Mouse (Mus musculus) lung, adult 2 months (tissue): ENCODE results near the gene Gm3127. TPM values are rescaled to one million over a fixed set of nuclear protein-coding genes. Genes with fewer than 3 reads are reported as not detected.
A peak's percentile ranks its signal among the peaks of the same experiment; 100 is the strongest.
"Not testable (repeated sequence)": the region's sequence is repeated elsewhere in the genome, so short reads cannot be mapped to it uniquely, and the experiment has no call there.

Experiments
- DNase-seq: peaks from one replicate; pipeline ENCODE4 v3.0.0; 2022
- H3K4me1 ChIP-seq: fragments of 200-500 bp; 2 replicates; pipeline ENCODE4 v1.6.1; 2011; ENCODE audit warnings: low read length; ENCODE audit not compliant: control insufficient read depth, insufficient read depth
- H3K4me3 ChIP-seq: fragments of 200-500 bp; replicated peaks from 2 replicates; pipeline ENCODE3; 2011; ENCODE audit warnings: low read depth, mild to moderate bottlenecking, control low read depth, low read length; ENCODE audit errors: extremely low read depth
- WGBS: fragments of 180-500 bp; shearing (Covaris S2); methylation state at CpG from one replicate; pipeline ENCODE4 v1.1.7; 2018; 5-methylcytosine and 5-hydroxymethylcytosine counted together
- polyA plus RNA-seq: library from polyadenylated mRNA; depleted of rRNA; stranded (reverse); fragments of >200 nt; gene quantifications from 2 replicates; pipeline ENCODE4 v1.2.3, GENCODE M21; 2012; rRNA removed

Gene Gm3127
- not detected in 2 replicates for polyA plus RNA-seq

DNA sequence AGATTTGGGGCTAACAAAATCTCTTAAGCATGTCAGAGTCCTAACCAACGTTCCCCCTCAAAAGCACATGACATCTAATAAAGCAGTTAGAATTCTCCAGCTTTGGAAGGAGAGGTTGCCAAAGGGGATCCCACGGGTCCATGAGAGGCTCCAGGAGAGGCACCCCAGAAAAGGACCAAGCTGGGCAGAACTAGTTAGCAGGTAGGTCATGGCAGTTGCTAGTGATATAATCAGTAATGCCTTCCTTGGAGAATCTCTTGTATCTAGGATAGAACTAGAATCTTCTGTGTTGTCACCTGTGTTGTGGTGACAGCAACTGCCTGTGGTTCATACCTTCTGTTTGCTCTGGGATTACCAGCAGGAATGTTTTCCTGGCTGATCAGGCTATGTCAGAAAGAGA, at the start of gene Gm3127:
TSS of gene Gm3127 (plus strand) at position 301 of the 400 bp plus-strand sequence.
- not testable (repeated sequence) for H3K4me3 ChIP-seq, H3K4me1 ChIP-seq, DNase-seq
- WGBS, result 63% methylated on average over 1 of the region's 2 CpGs

DNA sequence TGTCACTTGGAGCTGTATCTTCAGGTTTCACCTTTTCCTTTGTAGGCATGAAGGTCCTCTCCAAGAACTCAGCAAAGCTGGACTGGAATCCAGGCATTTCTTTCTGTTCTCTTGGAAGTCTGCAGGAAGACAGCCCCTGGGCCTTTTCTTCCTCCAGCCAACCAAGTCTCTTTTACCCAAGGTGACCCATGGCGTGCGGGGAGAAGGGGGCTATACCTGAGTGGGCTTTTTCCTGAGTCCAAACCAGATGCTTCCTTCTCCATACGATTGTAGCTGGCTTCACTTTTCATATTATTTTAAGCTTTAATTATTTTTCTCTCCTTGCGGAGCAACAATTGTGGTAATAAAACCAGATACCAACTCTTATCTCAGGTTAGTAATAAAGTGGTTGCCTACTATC, 23.2 kb upstream of the Gm3127 start:
- DNase-seq, H3K4me3 ChIP-seq, H3K4me1 ChIP-seq: not testable (repeated sequence)
- 85% methylated on average over 4 of the region's 4 CpGs for WGBS

DNA sequence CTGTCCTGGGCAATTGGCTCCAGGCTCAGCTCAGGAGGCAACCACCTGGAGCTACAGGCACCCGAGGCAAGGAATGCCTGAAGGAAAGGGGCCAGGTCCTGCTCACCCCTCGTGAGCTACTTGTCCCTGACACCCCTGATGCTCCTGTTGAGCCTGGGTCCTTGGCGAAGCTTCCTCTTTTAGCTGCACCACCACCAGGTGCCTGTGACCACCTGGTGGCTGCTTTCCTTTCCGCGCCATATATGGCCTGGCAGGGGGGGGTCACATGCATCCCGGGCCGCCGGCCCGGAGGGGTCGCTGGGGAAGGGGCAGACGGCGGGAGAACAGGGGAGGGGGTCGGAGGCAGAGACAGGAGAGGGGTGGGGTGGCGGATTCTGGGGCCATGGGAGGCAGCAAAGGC, 17.2 kb downstream of the Gm3127 start:
- 6% methylated on average over 14 of the region's 14 CpGs for WGBS
- not testable (repeated sequence) for H3K4me3 ChIP-seq

DNA sequence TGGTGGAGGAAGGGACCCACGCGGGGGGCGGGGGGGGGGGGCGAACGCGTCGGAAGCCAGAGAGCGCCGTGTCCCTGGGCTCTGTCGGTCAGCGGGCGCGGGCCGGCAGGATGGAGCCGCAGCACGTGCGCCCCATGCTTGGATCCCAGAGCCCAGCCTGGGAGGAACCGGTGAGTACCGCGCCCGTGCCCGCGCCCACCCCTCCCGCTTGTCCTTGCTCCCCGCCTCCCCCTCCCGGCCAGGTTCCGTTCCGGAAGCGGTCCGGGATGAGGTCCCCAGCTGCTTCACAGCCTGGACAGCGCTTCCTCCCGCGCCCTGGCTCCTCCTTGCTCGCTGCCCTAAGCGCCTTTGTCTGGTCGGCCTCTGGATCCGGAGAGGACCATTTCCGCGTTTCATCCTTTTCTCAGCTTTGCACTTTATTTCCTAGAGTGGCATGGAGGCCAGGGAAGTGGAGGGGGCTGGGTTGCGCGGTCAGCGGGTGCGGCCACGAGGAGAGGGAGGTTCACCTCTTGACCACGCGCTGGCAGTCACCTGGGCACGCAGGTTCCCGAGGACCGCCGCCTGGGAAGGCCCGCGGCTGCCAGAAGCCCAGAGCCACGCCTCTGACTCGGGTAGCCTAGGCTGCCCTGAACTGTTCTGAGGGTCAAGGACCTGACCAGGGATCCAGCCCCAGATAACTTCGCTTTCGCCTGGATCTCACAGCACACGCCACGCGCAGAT, 17.8 kb downstream of the Gm3127 start, which contains the start of gene Gm2974:
TSS of gene Gm2974 (plus strand) at position 86 of the 720 bp plus-strand sequence.
- H3K4me1 ChIP-seq, H3K4me3 ChIP-seq: not testable (repeated sequence)
- peak; percentile 1 for DNase-seq
- 9% methylated on average over 50 of the region's 59 CpGs for WGBS

More for the DNA sequence above, 17.2 kb downstream of the Gm3127 start:
- H3K4me1 ChIP-seq, DNase-seq: not testable (repeated sequence)

DNA sequence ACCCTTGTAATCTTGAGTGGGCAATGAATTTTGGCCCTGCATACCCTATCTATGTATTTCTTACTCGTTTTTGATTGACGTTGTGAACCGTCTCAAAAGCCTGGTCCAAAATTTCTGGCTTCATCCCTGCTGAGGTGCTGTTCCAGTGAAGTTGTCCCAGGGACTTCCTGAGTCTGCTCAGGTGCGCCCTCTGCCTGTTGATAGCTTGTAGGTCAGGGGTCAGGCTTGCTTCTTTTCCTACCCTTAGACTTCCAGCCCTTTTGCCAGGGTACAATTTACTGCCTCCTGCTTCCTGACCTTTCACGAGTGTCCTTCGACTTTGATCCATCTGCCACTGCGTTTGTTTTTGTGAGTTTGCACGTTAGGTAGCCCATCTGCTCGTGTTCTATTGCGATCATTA, 18.5 kb downstream of the Gm3127 start:
- 28% methylated on average over 7 of the region's 10 CpGs for WGBS
- not testable (repeated sequence) for H3K4me1 ChIP-seq, H3K4me3 ChIP-seq, DNase-seq

Other genes with a start within 250 kb of the Gm3127 start
- not detected in 2 replicates for gene Gm3029, start 233.3 kb upstream of the Gm3127 start, polyA plus RNA-seq
- gene Gm3095, start 201.5 kb upstream of the Gm3127 start, polyA plus RNA-seq, result 0.07 TPM in 1 of 2 replicates, not detected in the other
- gene Gm3099, start 166.6 kb upstream of the Gm3127 start, polyA plus RNA-seq, result not detected in 2 replicates
- not detected in 2 replicates for gene Gm5796, start 141.1 kb upstream of the Gm3127 start, polyA plus RNA-seq
- not detected in 2 replicates for gene Gm3115, start 80.9 kb upstream of the Gm3127 start, polyA plus RNA-seq
- not detected in 2 replicates for gene Gm8108, start 54.5 kb upstream of the Gm3127 start, polyA plus RNA-seq
- 0.26 TPM in 1 of 2 replicates, not detected in the other for gene Gm2974, start 17.5 kb downstream of the Gm3127 start, polyA plus RNA-seq
- not detected in 2 replicates for gene Gm3138, start 84.6 kb downstream of the Gm3127 start, polyA plus RNA-seq
- not detected in 2 replicates for gene Gm3149, start 152.3 kb downstream of the Gm3127 start, polyA plus RNA-seq
- not detected in 2 replicates for gene 2610042L04Rik, start 169.7 kb downstream of the Gm3127 start, polyA plus RNA-seq
- not detected in 2 replicates for gene Gm3159, start 232.5 kb downstream of the Gm3127 start, polyA plus RNA-seq